ENCODE assay signal across 12 mouse cellular contexts in the genomic region with DNA sequence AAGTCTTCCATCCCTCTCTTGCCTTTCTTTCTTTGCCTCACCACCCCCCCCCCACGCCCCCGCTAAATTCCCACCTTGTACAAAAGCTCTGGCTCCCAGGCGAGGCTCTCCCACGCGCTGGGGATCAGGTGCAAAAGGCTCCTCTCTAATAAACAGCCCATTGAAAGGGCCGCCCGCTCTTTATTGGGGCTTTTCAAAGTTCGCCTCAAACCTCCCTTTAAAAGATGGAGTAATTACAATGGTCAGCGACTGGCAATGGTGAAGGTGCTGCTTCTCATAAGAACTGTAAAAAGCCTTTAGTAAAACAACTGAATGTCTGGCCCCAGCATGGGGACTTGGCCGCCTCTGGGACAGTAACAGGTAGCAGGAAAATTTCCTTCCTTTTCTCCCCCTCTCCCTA. TPM values are rescaled to one million over a fixed set of nuclear protein-coding genes. Genes with fewer than 3 reads are reported as not detected.
DNase-seq lines count a peak whose midpoint lies in the region; ATAC-seq and TF ChIP-seq lines count a peak whose summit lies in the region.
"Had no signal": no experiment of that assay in that cellular context is flagged by ENCODE, and none has a peak within 500 bp of the region (broad histone marks: within the 10 kb centered on the region; RNA-seq: fewer than 3 reads in every experiment).

No protein-coding gene starts in this region.

- no peak for ATAC-seq in hindbrain, embryonic 12.5 days (ENCODE audit: low FRiP score)
- ATAC-seq in neural tube, embryonic 12.5 days (ENCODE audit: low FRiP score, low read depth): no peak
- ATAC-seq: intestine, embryonic 16.5 days; lung, postnatal 0 days; Patski had no signal

- no peaks in the 10 kb centered on the region for H3K36me3 ChIP-seq in hindbrain, embryonic 12.5 days
- no peaks in the 10 kb centered on the region for H3K36me3 ChIP-seq in neural tube, embryonic 12.5 days

- no peak for TF ChIP-seq POLR2A in cerebellum, adult 2 months (IDR thresholded peaks at IDR 0.05; ENCODE audit: borderline replicate concordance, insufficient read depth, low read length)

- H3K9ac ChIP-seq in hindbrain, embryonic 12.5 days: no peak overlapping the region
- peak overlapping the region; percentile 40; the same call in 1 of the 2 replicates for H3K9ac ChIP-seq in neural tube, embryonic 12.5 days

- H3K27ac ChIP-seq in cerebellum, adult 2 months (ENCODE audit: insufficient read depth, low read length): peak overlapping the region; percentile 98
- H3K27ac ChIP-seq in hindbrain, embryonic 12.5 days: peak overlapping the region; percentile 82; the same call in 1 of the 2 replicates
- no peak overlapping the region; the same call in 1 of the 2 replicates for H3K27ac ChIP-seq in neural tube, embryonic 12.5 days
- no peak overlapping the region for H3K27ac ChIP-seq in gastrocnemius, adult 2 months
- H3K27ac ChIP-seq: heart, adult 2 months had no signal

- peaks cover 2% of the 10 kb centered on the region; the same call in 1 of the 2 replicates for H3K4me1 ChIP-seq in cerebellum, adult 2 months (ENCODE audit: control insufficient read depth, insufficient read depth, low read length)
- peaks cover 31% of the 10 kb centered on the region for H3K4me1 ChIP-seq in hindbrain, embryonic 12.5 days
- peaks cover 25% of the 10 kb centered on the region for H3K4me1 ChIP-seq in neural tube, embryonic 12.5 days

- 3% methylated on average over 10 of the region's 10 CpGs for WGBS in cerebellum, adult 2 months
- WGBS in hindbrain, embryonic 12.5 days: 3% methylated on average over 10 of the region's 10 CpGs
- WGBS in neural tube, embryonic 12.5 days: 2% methylated on average over 10 of the region's 10 CpGs

- H3K4me3 ChIP-seq in cerebellum, adult 2 months (replicated peaks; ENCODE audit: insufficient read depth, low read depth, low read length): peak overlapping the region; percentile 92
- H3K4me3 ChIP-seq in hindbrain, embryonic 12.5 days: peak overlapping the region; percentile 49
- peak overlapping the region; percentile 44 for H3K4me3 ChIP-seq in neural tube, embryonic 12.5 days
- no peak overlapping the region for H3K4me3 ChIP-seq in gastrocnemius, adult 2 months
- H3K4me3 ChIP-seq: heart, adult 2 months had no signal

- intact Hi-C loops in gastrocnemius, adult 2 months (cut with DNase I): no loop called here

- no peaks in the 10 kb centered on the region for H3K27me3 ChIP-seq in cerebellum, adult 2 months (ENCODE audit: control insufficient read depth, insufficient read depth, low read length)
- peaks cover 55% of the 10 kb centered on the region for H3K27me3 ChIP-seq in hindbrain, embryonic 12.5 days
- peaks cover 54% of the 10 kb centered on the region for H3K27me3 ChIP-seq in neural tube, embryonic 12.5 days (replicated peaks)

- no peaks in the 10 kb centered on the region for H3K9me3 ChIP-seq in hindbrain, embryonic 12.5 days (replicated peaks)
- H3K9me3 ChIP-seq in neural tube, embryonic 12.5 days: no peaks in the 10 kb centered on the region

- peak; percentile 57 to 59 for DNase-seq in cerebellum, adult 2 months
- DNase-seq in cerebellum, adult 11 months: no peak
- DNase-seq in cerebellum, postnatal 36 days: peak; percentile 40 to 44
- no peak for DNase-seq in gastrocnemius, postnatal 4 days (ENCODE audit: low spot score in 2 of 2)
- DNase-seq in kidney, adult 9 months: no peak
- DNase-seq in gastrocnemius, adult 2 months: no peak
- DNase-seq: heart, adult 2 months had no signal

- peak overlapping the region; percentile 67 for H3K4me2 ChIP-seq in hindbrain, embryonic 12.5 days (replicated peaks)
- H3K4me2 ChIP-seq in neural tube, embryonic 12.5 days (replicated peaks): peak overlapping the region; percentile 70

- TF ChIP-seq CTCF in cerebellum, adult 2 months (IDR thresholded peaks at IDR 0.05; ENCODE audit: borderline replicate concordance, insufficient read depth, low read depth, low read length): no peak
- no peak for TF ChIP-seq CTCF in gastrocnemius, adult 2 months (IDR thresholded peaks at IDR 0.05)

RNA-seq across cellular contexts. Expression of a gene that starts 0.9 kb away (rescaled TPM):
- 240 and 303 TPM in 2 replicates for polyA plus RNA-seq in cerebellum, adult 2 months (2012; rRNA removed)
- polyA plus RNA-seq in hindbrain, embryonic 12.5 days (2016; fragmentation: Nextera tagmentation; extraction: Ambion mirVana): 25.3 and 30.4 TPM in 2 replicates
- polyA plus RNA-seq in neural tube, embryonic 12.5 days (2016; fragmentation: Nextera tagmentation; extraction: Ambion mirVana): 46.3 and 60.2 TPM in 2 replicates
- total RNA-seq in gastrocnemius, postnatal 4 days (2021): not detected
- not detected for total RNA-seq in gastrocnemius, adult 2 months (2021)
- total RNA-seq: heart, adult 2 months had no signal
- polyA plus RNA-seq: heart, adult 2 months; lung, postnatal 0 days; Patski had no signal

RNA-seq across cellular contexts. Expression of a gene that starts 0.9 kb away (rescaled TPM):
- 13.1 and 17.8 TPM in 2 replicates for polyA plus RNA-seq in cerebellum, adult 2 months (2012; rRNA removed)
- 3.6 and 4.1 TPM in 2 replicates for polyA plus RNA-seq in hindbrain, embryonic 12.5 days (2016; fragmentation: Nextera tagmentation; extraction: Ambion mirVana)
- polyA plus RNA-seq in neural tube, embryonic 12.5 days (2016; fragmentation: Nextera tagmentation; extraction: Ambion mirVana): 1.8 and 2.1 TPM in 2 replicates
- 1 to 10 TPM in 1 of 2 experiments, under 1 TPM in 1; 0.86 to 1.2 TPM for total RNA-seq in gastrocnemius, postnatal 4 days (2021)
- under 1 TPM; 0.23 to 0.36 TPM for total RNA-seq in gastrocnemius, adult 2 months (2021)
- polyA plus RNA-seq: Patski had no signal

Comparison
In these comparisons a context has a peak if more than half of its experiments do, and no peak if none do; other contexts are left out.
1. DNase-seq: peak in cerebellum, adult 2 months (2 of 2) and cerebellum, postnatal 36 days (2 of 2); none in cerebellum, adult 11 months (single experiment), gastrocnemius, postnatal 4 days (0 of 2), kidney, adult 9 months (single experiment) and gastrocnemius, adult 2 months (single experiment).
2. H3K27ac ChIP-seq: peak in cerebellum, adult 2 months (single experiment) and hindbrain, embryonic 12.5 days (single experiment); none in neural tube, embryonic 12.5 days (single experiment) and gastrocnemius, adult 2 months (single experiment).